Mouse (Mus musculus) left cerebral cortex, postnatal 25 days (tissue): ENCODE results near the gene Tcf7. TPM values are rescaled to one million over a fixed set of nuclear protein-coding genes. Genes with fewer than 3 reads are reported as not detected.
"Not testable (repeated sequence)": the region's sequence is repeated elsewhere in the genome, so short reads cannot be mapped to it uniquely, and the experiment has no call there.

Source experiments
- DNase-seq, 2 experiments: peaks; one replicate each; pipeline ENCODE4 v3.0.0; 2022; ENCODE audit warnings: low spot score in 2 of 2, mixed read lengths in 1 of 2
- intact Hi-C: fragments of 180-260 bp; cut with DNase I; formaldehyde crosslinking; loops from one replicate; pipeline ENCODE4 v1.15.1; 2025
- total RNA-seq, 2 experiments: library from RNA; stranded (reverse); gene quantifications; 2 replicates each; pipeline ENCODE4 v1.2.3; 2021

Tcf7 gene
- total RNA-seq, 2 experiments from 2014 or later, result 3.5 to 4.1 TPM

- intact Hi-C loops, result loop anchor here (5.0 kb wide), 1 partner anchor 109 kb away; no protein-coding TSS in a partner anchor
- no peak for DNase-seq
These were observed 49.7 kb downstream of the Tcf7 start for GRCm38 (mm10) chr11:52233043-52233653.

DNA sequence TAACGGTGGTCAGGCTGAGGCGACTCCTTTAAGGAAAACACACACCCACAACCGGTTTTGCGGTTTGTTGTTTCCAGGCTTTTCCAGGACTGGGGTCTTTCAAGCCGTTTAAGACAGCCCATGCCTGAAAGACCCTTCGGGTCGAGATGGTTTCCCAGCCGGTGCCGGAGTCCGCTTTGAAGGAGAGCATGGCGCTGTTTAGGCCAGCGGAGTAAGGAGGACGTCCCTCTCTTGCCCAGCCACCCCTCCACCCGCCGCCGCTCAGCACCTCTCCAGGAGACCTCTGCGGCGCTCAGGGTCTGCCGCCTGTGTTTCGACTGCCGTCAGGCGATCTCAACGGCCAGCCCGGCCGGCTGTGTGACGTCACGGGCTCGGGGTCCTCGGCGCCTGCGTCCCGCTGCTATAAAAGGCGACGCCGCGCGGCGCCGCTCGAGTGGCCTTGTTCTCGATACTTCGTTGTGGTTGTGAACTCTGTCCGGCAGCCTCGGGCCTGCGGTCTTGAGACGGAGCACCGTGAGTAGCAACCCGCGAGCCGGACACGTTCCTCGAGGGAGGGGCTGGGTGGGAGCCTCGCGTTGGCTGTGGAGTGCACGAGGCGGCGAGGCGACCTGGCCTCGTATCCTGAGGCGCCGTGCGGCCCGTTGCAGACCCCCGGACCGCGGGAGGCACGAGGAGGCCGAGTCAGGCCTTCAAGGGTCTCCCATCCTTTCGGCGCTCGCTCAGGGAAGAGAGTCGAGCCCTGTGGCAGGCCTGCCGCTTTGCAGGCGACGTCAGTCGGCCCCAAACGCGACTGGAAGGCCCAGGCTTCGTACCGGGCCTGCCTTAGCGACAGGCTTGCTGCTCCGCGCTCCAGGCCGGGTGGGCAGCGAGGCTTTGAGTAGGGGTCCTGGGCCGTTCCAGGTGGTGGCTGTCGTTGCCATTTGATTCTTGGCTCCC is 50.9 kb downstream of the Tcf7 start, which contains the start of gene Skp1a:
TSS of gene Skp1a (plus strand) at position 390 of the 936 bp plus-strand sequence.
- intact Hi-C loops, result loop anchor here (5.0 kb wide), 1 partner anchor 110 kb away; no protein-coding TSS in a partner anchor
- DNase-seq, result peak; percentile 92 to 94

GRCm38 (mm10) chr11:52230694-52231093 is 52.1 kb downstream of the Tcf7 start:
- intact Hi-C loops, result loop anchor here (5.0 kb wide), 1 partner anchor 112 kb away; no protein-coding TSS in a partner anchor
- no peak for DNase-seq

- intact Hi-C loops, result no loop called here
- DNase-seq, result no peak
These were observed 53.9 kb downstream of the Tcf7 start for GRCm38 (mm10) chr11:52228722-52229448.

DNA sequence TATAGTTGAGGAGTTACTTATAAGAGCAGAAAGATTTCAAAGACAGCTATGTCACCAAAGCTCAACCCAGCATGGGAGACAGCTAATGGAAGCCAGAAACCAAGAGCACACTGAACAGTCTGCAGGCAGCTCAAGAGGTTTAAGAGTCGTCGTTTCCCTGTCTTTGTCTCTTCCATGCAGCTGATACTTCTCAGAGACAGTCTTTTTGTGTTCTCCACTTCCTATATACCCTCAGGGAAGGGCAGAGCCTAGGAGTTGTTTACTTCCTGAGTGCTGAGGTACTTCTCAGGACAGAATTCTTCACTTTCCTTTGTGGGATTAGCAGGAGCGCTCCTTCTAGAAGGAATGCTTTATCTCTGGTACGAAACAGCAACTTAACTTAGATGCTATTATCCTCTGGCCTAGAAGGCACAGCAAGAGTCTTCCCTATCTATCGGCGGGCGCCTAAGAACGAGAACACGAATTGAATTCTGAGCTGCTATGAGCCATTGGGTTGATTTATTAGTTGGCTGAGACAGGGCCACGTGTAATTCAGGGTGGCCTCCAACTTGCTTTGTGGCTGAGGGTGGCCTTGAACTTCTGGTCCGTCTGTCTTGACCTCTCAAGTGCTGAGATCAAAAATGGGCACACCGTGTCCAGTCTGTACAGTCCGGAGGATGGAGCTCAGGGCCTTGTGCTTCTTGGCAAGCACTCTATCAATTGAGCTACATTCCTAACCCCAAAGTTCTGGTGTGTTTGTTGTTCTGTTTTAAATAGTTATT is 55.2 kb downstream of the Tcf7 start:
- intact Hi-C loops, result no loop called here
- DNase-seq, result no peak

DNA sequence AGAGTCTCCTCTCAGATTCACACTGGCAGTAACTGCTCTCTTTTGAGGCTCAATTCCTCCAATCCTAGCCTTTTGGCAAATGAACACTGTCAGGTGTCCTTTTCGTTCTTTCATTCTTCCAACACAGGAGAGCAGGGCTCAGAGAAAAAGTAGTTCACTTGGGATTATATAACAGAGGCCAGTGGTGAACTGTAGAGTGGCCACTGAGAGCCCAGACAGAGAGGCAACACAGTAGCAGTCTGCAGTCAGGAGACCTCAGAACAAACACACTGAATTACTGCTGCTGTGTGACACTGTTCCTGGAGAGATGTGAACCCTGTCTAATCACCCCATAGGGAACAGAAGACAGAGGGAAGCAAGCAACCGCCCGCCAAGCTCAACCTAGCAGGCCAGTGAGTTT is 55.8 kb downstream of the Tcf7 start:
- DNase-seq, result no peak
- intact Hi-C loops, result no loop called here

- intact Hi-C loops, result no loop called here
- no peak for DNase-seq
These were observed 56.7 kb downstream of the Tcf7 start for GRCm38 (mm10) chr11:52225986-52226599.

DNA sequence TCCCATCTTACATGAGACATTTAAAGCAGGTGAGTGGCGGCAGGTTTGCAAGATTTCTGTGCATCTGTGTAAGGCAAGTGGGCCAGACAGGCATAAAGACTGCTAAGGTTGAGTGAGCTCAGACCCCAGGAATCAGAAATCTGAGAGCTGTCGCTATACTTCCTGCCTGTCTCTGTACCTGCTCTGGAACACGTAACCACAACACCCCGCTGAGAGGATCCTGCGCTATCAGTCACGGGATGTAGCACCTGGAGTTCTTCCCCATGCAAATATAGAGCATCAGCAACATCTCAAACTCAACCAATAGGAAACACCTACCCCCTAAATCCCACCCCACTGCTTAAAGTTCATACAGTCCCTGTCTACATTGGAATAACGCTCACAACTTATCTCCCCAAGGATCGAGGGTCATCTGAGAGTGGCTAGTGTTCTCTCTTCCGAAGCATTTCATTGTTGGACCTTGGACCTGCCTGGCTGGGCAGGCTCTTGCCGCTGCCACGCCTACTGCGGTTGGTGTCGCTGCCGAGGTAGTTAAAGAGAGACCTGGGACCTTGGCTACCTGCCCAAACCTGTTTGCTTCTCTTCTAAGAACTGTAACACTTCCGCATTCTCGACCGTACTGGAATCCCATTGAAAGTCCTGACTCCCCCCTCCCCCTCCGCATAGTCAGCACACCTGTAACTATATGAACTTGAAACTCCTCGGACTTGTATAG is 58.7 kb downstream of the Tcf7 start:
- DNase-seq, result no peak
- intact Hi-C loops, result no loop called here

DNA sequence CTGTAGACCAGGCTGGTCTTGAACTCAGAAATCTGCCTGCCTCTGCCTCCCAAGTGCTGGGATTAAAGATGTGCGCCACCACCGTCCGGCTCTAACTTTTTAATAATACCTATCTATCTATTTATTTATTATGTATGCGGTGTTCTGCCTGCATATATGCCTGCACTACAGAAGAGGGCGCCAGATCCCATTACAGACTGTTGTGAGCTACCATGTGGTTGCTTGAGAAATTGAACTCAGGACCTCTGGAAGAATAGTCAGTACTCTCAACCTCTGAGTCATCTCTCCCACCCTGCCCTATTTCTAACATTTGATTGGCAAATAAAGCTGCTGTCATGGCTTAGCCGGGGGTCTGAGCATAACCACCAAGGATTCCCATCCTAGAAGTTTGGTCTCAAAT is 59.9 kb downstream of the Tcf7 start:
- no peak for DNase-seq
- intact Hi-C loops, result no loop called here

- intact Hi-C loops, result not testable (repeated sequence)
These were observed 60.9 kb downstream of the Tcf7 start for GRCm38 (mm10) chr11:52221921-52222320.

GRCm38 (mm10) chr11:52220282-52220681 is 62.5 kb downstream of the Tcf7 start:
- DNase-seq, result peak; percentile 59 to 61
- intact Hi-C loops, result loop anchor here (1.0 kb wide), 2 partner anchors 77 to 177 kb away; no protein-coding TSS in a partner anchor

More at GRCm38 (mm10) chr11:52221921-52222320, 60.9 kb downstream of the Tcf7 start:
- DNase-seq, result not testable (repeated sequence)

DNA sequence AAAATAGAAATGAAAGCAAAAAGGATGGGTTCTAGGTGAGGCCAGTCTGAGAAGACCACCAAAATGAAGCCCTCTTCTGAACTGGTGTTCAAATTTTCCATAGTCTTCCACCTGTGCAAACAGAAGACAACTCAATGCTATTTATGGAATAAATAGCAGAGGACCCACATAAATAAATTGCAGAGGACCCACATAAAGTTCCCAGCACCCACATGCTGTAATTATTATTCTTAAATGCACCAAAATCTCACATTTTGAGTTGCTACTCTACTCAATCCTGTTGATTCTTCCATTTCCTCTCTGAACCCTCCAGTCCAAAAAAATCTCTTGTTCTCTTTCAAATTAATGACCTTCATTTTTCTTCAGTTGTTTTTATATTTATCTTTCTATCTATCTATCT is 68.9 kb downstream of the Tcf7 start, which contains the start of gene Olfr1371:
TSS of gene Olfr1371 (minus strand) at position 101 of the 400 bp plus-strand sequence.
- intact Hi-C loops, result no loop called here
- no peak for DNase-seq

Other genes starting within 250 kb of the Tcf7 start
- gene Ppp2ca, start 184.3 kb downstream of the Tcf7 start, total RNA-seq, result 100 to 1,000 TPM; 123 to 128 TPM
- not detected for gene Olfr1373, start 137.5 kb downstream of the Tcf7 start, total RNA-seq
- not detected for gene Olfr1371, start 69.0 kb downstream of the Tcf7 start, total RNA-seq
- gene Skp1a, start 51.0 kb downstream of the Tcf7 start, total RNA-seq, result 100 to 1,000 TPM; 480 to 513 TPM
- gene Vdac1, start 77.8 kb upstream of the Tcf7 start, total RNA-seq, result 100 to 1,000 TPM; 544 to 569 TPM
- gene 9530068E07Rik, start 113.4 kb upstream of the Tcf7 start, total RNA-seq, result 10 to 100 TPM; 66.9 to 68.5 TPM